Mouse (Mus musculus) neural tube, embryonic 11.5 days (tissue): Measurements from ENCODE around the gene Kcmf1. TPM values are rescaled to one million over a fixed set of nuclear protein-coding genes. Genes with fewer than 3 reads are reported as not detected.

Source experiments
- ATAC-seq: fragments of 200-750 bp; cut with Nextera tagmentation; 2 replicates; pipeline ENCODE4 v1.8.0; 2017; ENCODE audit warnings: moderate number of reproducible peaks, mild to moderate bottlenecking, moderate TSS enrichment, moderate library complexity; ENCODE audit not compliant: insufficient read depth, low FRiP score, low TSS enrichment
- DNase-seq: peaks from one replicate; pipeline ENCODE4 v3.0.0-alpha.2; 2015; ENCODE audit warnings: low spot score
- H3K27ac ChIP-seq: fragments of 300-500 bp; sonication (generic); 2 replicates; pipeline ENCODE4 v1.5.1; 2014; ENCODE audit warnings: low read depth, mild to moderate bottlenecking, low read length
- H3K27me3 ChIP-seq: fragments of 300-500 bp; sonication (generic); 2 replicates; pipeline ENCODE4 v1.6.1; 2014; ENCODE audit warnings: mild to moderate bottlenecking, low read length, mixed read lengths; ENCODE audit not compliant: control insufficient read depth, insufficient read depth
- H3K36me3 ChIP-seq: fragments of 300-500 bp; sonication (generic); 2 replicates; pipeline ENCODE4 v1.6.1; 2014; ENCODE audit warnings: mild to moderate bottlenecking, low read length, moderate library complexity, mixed read lengths; ENCODE audit not compliant: control insufficient read depth, insufficient read depth
- H3K4me1 ChIP-seq: fragments of 300-500 bp; sonication (generic); 2 replicates; pipeline ENCODE4 v1.6.1; 2014; ENCODE audit warnings: low read length, mixed read lengths; ENCODE audit not compliant: control insufficient read depth, insufficient read depth
- H3K4me2 ChIP-seq: fragments of 300-500 bp; sonication (generic); 2 replicates; pipeline ENCODE4 v1.6.1; 2014; ENCODE audit warnings: low read depth, mild to moderate bottlenecking, moderate library complexity
- H3K4me3 ChIP-seq: fragments of 300-500 bp; sonication (generic); 2 replicates; pipeline ENCODE4 v1.5.1; 2014; ENCODE audit warnings: low read depth, low read length
- H3K9ac ChIP-seq: fragments of 300-500 bp; sonication (generic); 2 replicates; pipeline ENCODE4 v1.6.1; 2014; ENCODE audit warnings: mild to moderate bottlenecking, low read length
- H3K9me3 ChIP-seq: fragments of 300-500 bp; sonication (generic); 2 replicates; pipeline ENCODE4 v1.6.1; 2016; ENCODE audit warnings: low read length; ENCODE audit not compliant: control insufficient read depth
- WGBS: fragments of 180-500 bp; shearing (Covaris S2); extraction: QIAGEN DNeasy Blood & Tissue Kit; methylation state at CpG from one replicate; pipeline ENCODE4 v1.1.7; 2014; 5-methylcytosine and 5-hydroxymethylcytosine counted together
- polyA plus RNA-seq: library from polyadenylated mRNA; unstranded; fragments of >200 nt; fragmentation: Nextera tagmentation; extraction: Ambion mirVana; gene quantifications from 2 replicates; pipeline ENCODE4 v1.2.1, GENCODE M21; 2014

The Kcmf1 gene
- polyA plus RNA-seq, result 40.0 and 48.6 TPM in 2 replicates

GRCm38 (mm10) chr6:72899781-72900681 is at the start of gene Kcmf1:
Gene Kcmf1, minus strand, starts transcription at chr6:72899979.
- Histone ChIP-seq H3K9me3 (no peaks in the 10 kb centered on the region), H3K9ac (peak within 1 kb of the TSS; percentile 99), H3K27me3 (no peaks in the 10 kb centered on the region), H3K4me3 (peak within 1 kb of the TSS; percentile 97), H3K27ac (peak within 1 kb of the TSS; percentile 99), H3K36me3 (no peaks in the 10 kb centered on the region), H3K4me1 (peaks cover 7% of the 10 kb centered on the region; the same call in 1 of the 2 replicates), H3K4me2 (peak within 1 kb of the TSS; percentile 71)
- ATAC-seq (peak; percentile 80), DNase-seq (peak; percentile 70)
- WGBS, result under 1% methylated on average over 44 of the region's 113 CpGs

- DNase-seq, result no peak
Measured at GRCm38 (mm10) chr6:72949161-72949756, 49.5 kb upstream of the Kcmf1 start.

GRCm38 (mm10) chr6:72948392-72948791 is 48.6 kb upstream of the Kcmf1 start:
- no peak for DNase-seq
- Histone ChIP-seq H3K27me3 (no peaks in the 10 kb centered on the region), H3K36me3 (no peaks in the 10 kb centered on the region), H3K4me3 (no peak overlapping the region), H3K4me2 (no peak overlapping the region), H3K27ac (no peak overlapping the region), H3K9ac (no peak overlapping the region), H3K4me1 (no peaks in the 10 kb centered on the region), H3K9me3 (no peaks in the 10 kb centered on the region)
- no peak for ATAC-seq
- 93% methylated on average over 3 of the region's 3 CpGs for WGBS

More at GRCm38 (mm10) chr6:72949161-72949756, 49.5 kb upstream of the Kcmf1 start:
- Histone ChIP-seq H3K4me2 (no peak overlapping the region), H3K4me1 (no peaks in the 10 kb centered on the region), H3K27me3 (no peaks in the 10 kb centered on the region), H3K27ac (no peak overlapping the region), H3K36me3 (no peaks in the 10 kb centered on the region), H3K9me3 (no peaks in the 10 kb centered on the region), H3K9ac (no peak overlapping the region), H3K4me3 (no peak overlapping the region)
- 81% methylated on average over 9 of the region's 9 CpGs for WGBS
- ATAC-seq, result no peak

- Histone ChIP-seq H3K27me3 (no peaks in the 10 kb centered on the region), H3K9ac (no peak overlapping the region), H3K36me3 (no peaks in the 10 kb centered on the region), H3K27ac (no peak overlapping the region), H3K4me3 (no peak overlapping the region), H3K4me1 (no peaks in the 10 kb centered on the region), H3K4me2 (no peak overlapping the region), H3K9me3 (no peaks in the 10 kb centered on the region)
- DNase-seq (no peak), ATAC-seq (no peak)
- WGBS, result 55% methylated on average over 6 of the region's 6 CpGs
Measured at GRCm38 (mm10) chr6:72947960-72948359, 48.2 kb upstream of the Kcmf1 start.

GRCm38 (mm10) chr6:72940493-72940892 is 40.7 kb upstream of the Kcmf1 start:
- ATAC-seq, result no peak

GRCm38 (mm10) chr6:72937859-72938258 is 38.1 kb upstream of the Kcmf1 start:
- H3K9me3 ChIP-seq, result no peaks in the 10 kb centered on the region
- no peaks in the 10 kb centered on the region for H3K27me3 ChIP-seq
- H3K4me2 ChIP-seq, result no peak overlapping the region
- no peaks in the 10 kb centered on the region for H3K36me3 ChIP-seq
- ATAC-seq, result no peak
- no peak overlapping the region for H3K9ac ChIP-seq
- DNase-seq, result no peak
- 77% methylated on average over 5 of the region's 5 CpGs for WGBS
- H3K4me1 ChIP-seq, result no peaks in the 10 kb centered on the region
- H3K27ac ChIP-seq, result no peak overlapping the region
- no peak overlapping the region for H3K4me3 ChIP-seq

More at GRCm38 (mm10) chr6:72940493-72940892, 40.7 kb upstream of the Kcmf1 start:
- H3K4me2 ChIP-seq, result no peak overlapping the region
- H3K9me3 ChIP-seq, result no peaks in the 10 kb centered on the region
- H3K4me1 ChIP-seq, result no peaks in the 10 kb centered on the region
- WGBS, result 10% methylated on average over 3 of the region's 3 CpGs
- no peaks in the 10 kb centered on the region for H3K27me3 ChIP-seq
- no peak overlapping the region for H3K9ac ChIP-seq
- no peak overlapping the region for H3K4me3 ChIP-seq
- no peaks in the 10 kb centered on the region for H3K36me3 ChIP-seq
- DNase-seq, result peak; percentile 51
- no peak overlapping the region for H3K27ac ChIP-seq

- no peaks in the 10 kb centered on the region for H3K9me3 ChIP-seq
- H3K27me3 ChIP-seq, result no peaks in the 10 kb centered on the region
- H3K4me2 ChIP-seq, result no peak overlapping the region
- ATAC-seq (no peak), DNase-seq (no peak)
- H3K4me3 ChIP-seq, result no peak overlapping the region
- H3K36me3 ChIP-seq, result no peaks in the 10 kb centered on the region
- H3K4me1 ChIP-seq, result no peaks in the 10 kb centered on the region
- H3K27ac ChIP-seq, result no peak overlapping the region
- 91% methylated on average over 3 of the region's 3 CpGs for WGBS
- H3K9ac ChIP-seq, result no peak overlapping the region
Measured at GRCm38 (mm10) chr6:72937430-72937829, 37.7 kb upstream of the Kcmf1 start.

- Histone ChIP-seq H3K4me2 (no peak overlapping the region), H3K36me3 (no peaks in the 10 kb centered on the region), H3K9me3 (no peaks in the 10 kb centered on the region), H3K4me3 (no peak overlapping the region), H3K4me1 (no peaks in the 10 kb centered on the region), H3K27ac (no peak overlapping the region), H3K9ac (no peak overlapping the region), H3K27me3 (no peaks in the 10 kb centered on the region)
- ATAC-seq (no peak), DNase-seq (no peak)
- 93% methylated on average over 1 of the region's 1 CpGs for WGBS
Measured at GRCm38 (mm10) chr6:72932955-72933354, 33.2 kb upstream of the Kcmf1 start.
